Mouse (Mus musculus) frontal cortex, adult (tissue): ENCODE measurements around the gene Mdm4.
A peak's percentile ranks its signal among the peaks of the same experiment; 100 is the strongest.
"Not testable (repeated sequence)": the region's sequence is repeated elsewhere in the genome, so short reads cannot be mapped to it uniquely, and the experiment has no call there.

Experiments used
- ATAC-seq: cut with Nextera tagmentation; 2 replicates; pipeline ENCODE4 v1.9.2; 2017; ENCODE audit warnings: mild to moderate bottlenecking, moderate library complexity, mixed read lengths; ENCODE audit not compliant: low TSS enrichment

The Mdm4 gene

GRCm38 (mm10) chr1:133021391-133021790 lies 9.0 kb downstream of the Mdm4 start:
- ATAC-seq: no peak

- ATAC-seq: no peak
These were observed 10.0 kb downstream of the Mdm4 start for GRCm38 (mm10) chr1:133020137-133020894.

GRCm38 (mm10) chr1:133019312-133019711 lies 11.0 kb downstream of the Mdm4 start:
- no peak for ATAC-seq

- ATAC-seq: no peak
These were observed 11.8 kb downstream of the Mdm4 start for GRCm38 (mm10) chr1:133018580-133018979.

- no peak for ATAC-seq
These were observed 13.5 kb downstream of the Mdm4 start for GRCm38 (mm10) chr1:133016775-133017428.

DNA sequence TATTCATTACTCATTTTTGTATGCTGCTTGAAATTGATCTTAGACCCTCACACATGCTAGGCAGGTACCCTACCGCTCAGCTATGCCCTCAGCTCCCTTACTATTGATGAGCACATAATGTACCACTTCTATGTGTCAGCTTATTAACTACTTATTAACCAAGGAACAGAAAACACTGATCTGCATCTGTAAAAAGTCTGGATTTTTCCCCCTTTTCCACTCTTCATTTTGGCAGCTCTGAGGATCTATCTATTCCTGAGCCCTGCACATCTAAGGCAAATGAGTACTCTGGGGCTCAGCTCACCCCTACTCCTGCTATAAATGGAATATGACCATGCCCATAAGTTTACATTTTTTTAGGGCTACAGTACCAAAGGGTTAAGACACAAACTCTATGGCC lies 16.2 kb downstream of the Mdm4 start:
- no peak for ATAC-seq

DNA sequence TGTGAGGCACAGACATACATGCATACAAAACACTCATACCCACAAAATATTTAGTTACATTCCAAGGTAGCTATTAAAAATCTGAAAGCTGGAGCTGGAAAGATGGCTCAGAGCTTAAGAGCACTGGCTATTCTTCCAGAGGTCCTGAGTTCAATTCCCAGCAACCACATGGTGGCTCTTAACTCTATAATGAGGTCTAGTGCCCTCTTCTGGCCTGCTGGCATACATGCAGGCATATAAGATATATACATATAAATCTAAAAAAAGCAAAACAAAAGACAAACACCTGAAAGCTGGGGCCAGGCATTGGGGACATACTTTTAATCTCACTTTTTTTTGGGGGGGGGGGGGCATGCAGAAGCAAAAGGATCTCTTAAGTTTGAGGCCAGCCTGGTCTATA lies 17.0 kb downstream of the Mdm4 start:
- ATAC-seq: no peak

DNA sequence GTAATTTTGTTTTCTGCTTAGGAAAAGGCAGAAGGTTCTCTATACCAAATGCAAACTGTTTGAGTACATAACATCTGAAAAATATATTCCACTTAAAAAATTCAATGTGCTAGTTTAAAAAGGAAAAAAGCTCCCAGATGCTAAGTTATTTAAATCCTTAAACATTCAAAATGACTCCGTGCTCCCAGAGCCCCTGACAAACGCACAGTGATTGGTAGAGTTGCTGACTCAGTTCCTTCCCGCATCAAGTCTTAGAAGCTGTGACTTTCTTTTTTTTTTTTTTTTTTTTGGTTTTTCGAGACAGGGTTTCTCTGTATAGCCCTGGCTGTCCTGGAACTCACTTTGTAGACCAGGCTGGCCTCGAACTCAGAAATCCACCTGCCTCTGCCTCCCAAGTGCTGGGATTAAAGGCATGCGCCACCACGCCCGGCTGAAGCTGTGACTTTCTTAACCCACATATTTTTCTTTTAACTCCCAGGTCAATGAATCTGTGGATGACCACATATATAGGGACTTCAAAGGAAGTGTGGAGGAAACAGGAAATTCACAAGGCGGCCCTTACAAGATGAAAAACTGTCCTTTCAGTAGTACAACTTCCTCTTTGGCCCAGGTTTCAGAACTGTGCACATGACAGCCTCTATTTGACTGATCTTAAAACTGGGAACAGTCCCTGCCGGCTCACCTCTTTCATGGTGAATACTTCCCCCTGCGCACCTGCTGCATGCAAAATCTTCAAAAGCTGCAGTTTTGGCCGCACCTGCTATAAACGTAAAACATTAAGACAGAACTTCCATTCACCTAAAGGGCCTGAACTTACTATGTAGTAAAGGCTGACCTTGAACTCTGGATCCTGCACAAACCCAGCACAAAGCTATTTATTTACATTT lies 18.2 kb downstream of the Mdm4 start:
- no peak for ATAC-seq

- no peak for ATAC-seq
These were observed 23.8 kb downstream of the Mdm4 start for GRCm38 (mm10) chr1:133006571-133006970.

GRCm38 (mm10) chr1:133000347-133000746 lies 30.0 kb downstream of the Mdm4 start:
- ATAC-seq: no peak

DNA sequence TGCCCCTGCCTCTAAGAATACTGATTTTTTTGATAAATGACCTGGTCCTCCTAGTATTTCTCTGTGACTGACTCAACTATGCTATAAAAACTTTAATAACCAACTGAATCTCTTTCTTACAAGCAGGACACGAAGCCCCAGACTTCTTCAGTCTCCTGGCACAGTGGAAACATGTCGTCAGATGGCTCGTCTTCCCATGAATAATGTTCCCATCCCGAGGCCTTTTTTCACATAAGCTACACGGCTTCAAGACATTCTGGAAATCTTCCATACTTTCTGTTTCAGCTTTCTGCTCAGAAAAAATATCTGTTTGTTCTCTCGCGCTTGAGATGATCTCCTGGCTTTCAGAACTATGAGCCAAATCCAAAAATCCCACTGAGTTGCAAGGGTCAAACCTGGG lies 38.8 kb downstream of the Mdm4 start:
- ATAC-seq: peak; percentile 65; the same call in 1 of the 2 replicates

- ATAC-seq: no peak
These were observed 39.6 kb downstream of the Mdm4 start for GRCm38 (mm10) chr1:132990733-132991132.

GRCm38 (mm10) chr1:132988556-132989459 lies 41.6 kb downstream of the Mdm4 start:
- ATAC-seq: not testable (repeated sequence)

- ATAC-seq: peak; percentile 77
These were observed 47.6 kb downstream of the Mdm4 start for GRCm38 (mm10) chr1:132982728-132983127.

DNA sequence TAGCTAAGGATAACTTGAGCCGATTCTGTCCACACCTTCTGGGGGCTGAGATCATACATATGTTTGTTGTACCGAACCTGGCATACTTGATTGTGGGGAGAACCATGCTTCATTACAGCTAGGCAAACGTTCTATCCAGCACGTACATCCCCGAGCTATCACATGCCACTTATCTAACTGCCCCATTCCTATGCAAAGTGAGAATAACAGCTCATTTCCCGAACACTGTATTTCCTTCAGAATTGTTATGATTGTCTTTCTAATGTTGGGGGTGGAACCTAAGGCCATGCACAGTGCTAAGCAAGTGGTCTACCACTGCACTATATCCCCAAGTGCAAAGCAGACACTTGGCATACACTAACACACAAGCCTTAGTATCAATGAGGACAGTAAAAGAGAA lies 49.1 kb downstream of the Mdm4 start:
- no peak for ATAC-seq

DNA sequence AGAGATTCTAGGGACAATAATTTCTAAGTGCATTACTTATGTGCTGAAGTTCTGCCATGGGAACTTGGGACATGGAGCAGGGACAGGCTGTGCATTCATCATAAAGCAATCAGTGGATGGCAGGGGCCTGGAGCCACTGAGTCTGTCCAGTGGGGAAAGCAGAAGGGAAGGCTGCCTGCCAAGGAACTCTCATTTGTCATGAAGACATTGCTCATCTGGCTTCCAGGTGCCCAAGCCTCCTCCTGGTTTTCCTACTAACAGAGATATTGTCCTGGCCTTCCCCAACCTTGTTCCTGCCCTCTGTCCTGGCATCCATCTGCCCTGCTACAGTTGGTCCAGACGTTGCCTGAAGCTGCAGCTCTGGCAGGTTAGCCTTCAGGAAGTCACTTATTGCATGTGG lies 53.0 kb downstream of the Mdm4 start:
- ATAC-seq: no peak

DNA sequence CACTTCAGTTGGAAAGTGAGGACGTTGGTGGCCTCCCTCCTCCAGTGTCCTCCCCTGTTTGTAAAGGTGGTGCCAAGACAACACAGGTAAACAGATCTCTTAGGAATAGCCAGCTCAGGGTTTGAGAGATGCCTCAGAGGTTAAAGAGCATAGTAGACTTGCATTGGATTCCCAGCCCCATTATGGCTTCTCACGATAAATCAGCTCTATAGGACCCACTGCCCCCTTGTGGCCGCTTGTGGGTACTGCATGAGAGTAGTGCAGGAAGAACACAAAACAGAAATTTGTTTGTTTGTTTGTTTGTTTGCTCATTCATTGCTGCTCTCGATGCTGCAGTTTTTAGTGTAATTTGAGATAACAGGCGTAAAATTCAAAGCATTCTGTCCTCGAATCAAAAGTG lies 61.7 kb downstream of the Mdm4 start:
- no peak for ATAC-seq

GRCm38 (mm10) chr1:132964691-132965090 lies 65.7 kb downstream of the Mdm4 start:
- no peak for ATAC-seq

DNA sequence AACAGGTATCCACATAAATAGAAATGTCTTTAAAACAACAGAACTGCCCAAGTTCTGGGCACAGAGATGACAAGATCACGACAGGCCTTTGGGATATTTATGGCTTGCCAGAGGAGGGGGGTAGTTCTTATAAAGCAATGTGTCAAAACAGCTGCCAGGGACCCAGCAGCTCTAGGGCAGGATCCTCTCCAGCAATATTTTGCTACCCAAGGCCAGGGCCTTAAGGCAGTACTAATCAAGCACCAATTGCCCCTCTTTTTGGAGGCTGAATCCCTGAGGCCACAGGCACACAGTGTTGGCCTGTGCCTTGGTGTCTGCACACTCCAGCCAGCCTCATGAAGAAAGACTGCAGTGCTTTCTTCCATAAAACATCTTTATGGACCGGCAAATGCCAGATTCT lies 66.3 kb downstream of the Mdm4 start:
- no peak for ATAC-seq

DNA sequence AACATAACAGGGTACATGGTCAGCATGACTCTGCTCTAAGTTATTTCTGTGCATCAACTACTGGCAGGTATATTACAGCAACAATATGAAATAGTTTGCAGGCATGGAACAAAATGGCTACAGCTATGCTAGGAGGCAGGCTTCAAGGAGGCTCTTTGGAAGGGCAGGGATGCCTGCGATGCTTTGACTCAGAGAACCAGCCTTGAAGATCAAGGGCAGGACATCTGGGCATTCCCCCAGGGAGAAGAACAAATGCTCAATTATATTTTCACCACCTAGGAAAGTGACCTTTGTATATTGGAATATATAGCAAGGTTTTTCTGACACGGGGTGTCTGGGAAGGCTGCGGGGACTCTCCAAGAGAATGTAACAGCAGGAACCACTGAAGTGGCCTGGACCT lies 68.6 kb downstream of the Mdm4 start:
- ATAC-seq: no peak

DNA sequence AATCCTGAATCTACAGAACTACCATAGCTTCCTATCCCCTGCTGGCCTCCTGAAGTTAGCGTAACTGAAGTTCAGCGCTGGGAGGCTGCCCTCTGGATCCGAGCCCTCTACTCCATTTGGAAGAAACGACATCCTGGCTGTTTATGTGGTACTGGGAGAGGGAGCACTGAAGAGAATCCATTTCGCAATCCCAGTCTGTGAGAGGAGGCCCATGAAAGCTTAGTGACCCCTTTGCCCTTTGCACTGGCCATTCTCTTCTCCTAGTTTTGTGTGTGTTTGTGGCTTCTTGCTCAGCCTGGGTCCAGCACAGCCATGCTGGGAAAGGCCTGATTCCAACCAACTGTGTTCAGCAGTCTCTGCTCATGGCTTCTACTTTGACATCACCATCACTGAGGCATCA lies 73.6 kb downstream of the Mdm4 start:
- no peak for ATAC-seq
